Mouse (Mus musculus) ES-E14 (cell line): ENCODE results near the gene Grin2d.

ENCODE experiments used
- CHD2 ChIP-seq: IDR thresholded peaks from 2 replicates; pipeline ENCODE4 v1.6.1; 2014; ENCODE audit warnings: mild to moderate bottlenecking, low read depth, low read length, inconsistent platforms
- HCFC1 ChIP-seq: IDR thresholded peaks from 2 replicates; pipeline ENCODE4 v1.6.1; 2012; ENCODE audit warnings: low read length, inconsistent platforms, borderline replicate concordance; ENCODE audit not compliant: insufficient read depth
- ZC3H11A ChIP-seq: IDR thresholded peaks from 2 replicates; pipeline ENCODE4 v1.6.1; 2012; ENCODE audit warnings: low read depth, mild to moderate bottlenecking, inconsistent platforms, low read length, borderline replicate concordance

DNA sequence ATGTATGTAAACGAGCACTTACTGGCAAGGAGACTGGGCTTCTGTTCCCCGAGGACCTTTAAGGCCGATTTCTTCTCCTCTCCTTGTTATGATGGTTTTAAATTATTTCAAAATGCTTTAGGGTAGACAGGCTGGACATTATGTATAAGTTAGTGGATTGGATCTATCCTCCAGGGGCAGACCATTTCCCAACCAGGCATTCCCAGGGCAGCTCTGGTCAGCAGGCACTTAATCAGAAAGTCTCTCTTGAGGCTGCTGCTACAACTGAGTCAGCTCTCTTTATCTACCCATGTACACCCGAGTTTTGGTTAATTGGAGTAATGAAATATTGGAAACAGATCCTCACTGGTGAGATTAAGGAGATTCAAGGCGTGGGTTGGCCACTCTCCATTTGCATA, 47.1 kb downstream of the Grin2d start:
- no peak for TF ChIP-seq ZC3H11A
- no peak for TF ChIP-seq CHD2
- no peak for TF ChIP-seq HCFC1
